Mouse (Mus musculus) heart, adult 2 months (tissue): ENCODE data around the gene Gm5678.

Experiments
- CTCF ChIP-seq: fragments of 200-600 bp; IDR thresholded peaks from 2 replicates; pipeline ENCODE4 v1.8.1; 2022; ENCODE audit warnings: antibody characterized with exemption, mild to moderate bottlenecking, moderate library complexity
- POLR2A ChIP-seq: fragments of 200-500 bp; IDR thresholded peaks from 2 replicates; pipeline ENCODE4 v1.6.1; 2011; ENCODE audit warnings: mild to moderate bottlenecking, low read depth, low read length, control low read depth; ENCODE audit not compliant: insufficient read depth

DNA sequence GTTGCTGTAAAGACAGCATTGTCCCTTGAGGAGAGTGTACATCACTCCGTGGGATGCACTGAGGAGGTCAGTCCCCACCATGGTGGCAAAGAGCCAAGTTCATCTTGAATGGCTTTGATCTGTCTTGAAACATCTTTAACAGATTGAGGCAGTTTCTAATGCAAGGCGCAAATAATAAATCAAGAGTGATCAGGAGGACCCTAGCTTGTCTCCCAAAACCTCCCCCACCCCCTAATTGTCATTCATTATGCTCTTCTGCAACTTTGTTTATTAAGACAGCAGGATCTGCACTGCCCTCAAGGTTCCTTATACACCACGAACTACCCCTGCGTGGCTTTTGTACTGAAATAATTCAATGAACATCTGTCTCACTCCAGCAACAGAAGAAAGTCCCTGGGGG, 22.3 kb upstream of the Gm5678 start, which contains the start of gene Cbr1:
- no peak for TF ChIP-seq POLR2A
- no peak for TF ChIP-seq CTCF
